Mouse (Mus musculus): ENCODE measurements at regions not wholly inside any gene's neighbourhood (a gene's known extent, or its start where the extent isn't known, plus 50 kb on each side); places are given as distances from the start of the nearest gene placed in this dataset.
"Not testable (repeated sequence)": the region's sequence is repeated elsewhere in the genome, so short reads cannot be mapped to it uniquely, and the experiment has no call there.

- H3K27ac ChIP-seq; H3K36me3 ChIP-seq; H3K4me3 ChIP-seq; H3K9me3 ChIP-seq; H3K4me2 ChIP-seq; H3K4me1 ChIP-seq (replicated peaks); H3K9ac ChIP-seq; ATAC-seq (ENCODE audit: low FRiP score); H3K27me3 ChIP-seq: not testable (repeated sequence)
- 80% methylated on average over 1 of the region's 1 CpGs for WGBS
Observed at GRCm38 (mm10) chr3:39876046-39876445, 655.0 kb upstream of the Intu start.

GRCm38 (mm10) chr3:39884370-39884769 is 646.7 kb upstream of the Intu start:
- H3K4me1 ChIP-seq (replicated peaks) = no peaks in the 10 kb centered on the region
- no peak for ATAC-seq (ENCODE audit: low FRiP score)
- no peak overlapping the region for H3K27ac ChIP-seq
- no peaks in the 10 kb centered on the region for H3K27me3 ChIP-seq
- no peak overlapping the region for H3K9ac ChIP-seq
- no peak overlapping the region for H3K4me2 ChIP-seq
- no peaks in the 10 kb centered on the region for H3K36me3 ChIP-seq
- 48% methylated on average over 4 of the region's 4 CpGs for WGBS
- H3K9me3 ChIP-seq = no peaks in the 10 kb centered on the region
- H3K4me3 ChIP-seq = no peak overlapping the region

DNA sequence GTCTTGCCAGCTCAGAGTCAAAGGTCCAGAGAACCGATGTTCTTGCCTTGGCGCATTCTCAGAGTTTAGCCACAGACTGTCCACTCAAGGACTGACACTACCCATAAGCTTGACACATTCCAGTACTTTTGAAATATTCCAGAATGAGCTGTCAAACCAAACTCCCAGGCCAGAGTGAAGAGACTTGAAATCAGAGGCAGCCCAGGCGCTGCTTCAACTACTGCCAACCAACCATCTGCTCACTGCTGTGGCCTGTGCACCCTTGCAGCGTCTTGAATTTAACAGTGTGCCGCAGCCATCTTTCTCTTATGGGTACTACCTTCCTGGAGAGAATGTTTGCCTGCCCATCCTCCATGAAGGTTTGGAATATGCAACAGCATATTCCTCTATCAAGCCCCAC is 642.7 kb upstream of the Intu start:
- Histone ChIP-seq H3K27ac (no peak overlapping the region), H3K4me3 (no peak overlapping the region), H3K9ac (no peak overlapping the region), H3K4me2 (no peak overlapping the region), H3K36me3 (no peaks in the 10 kb centered on the region), H3K4me1 (replicated peaks) (no peaks in the 10 kb centered on the region), H3K9me3 (no peaks in the 10 kb centered on the region), H3K27me3 (no peaks in the 10 kb centered on the region)
- 92% methylated on average over 5 of the region's 5 CpGs for WGBS
- no peak for ATAC-seq (ENCODE audit: low FRiP score)

DNA sequence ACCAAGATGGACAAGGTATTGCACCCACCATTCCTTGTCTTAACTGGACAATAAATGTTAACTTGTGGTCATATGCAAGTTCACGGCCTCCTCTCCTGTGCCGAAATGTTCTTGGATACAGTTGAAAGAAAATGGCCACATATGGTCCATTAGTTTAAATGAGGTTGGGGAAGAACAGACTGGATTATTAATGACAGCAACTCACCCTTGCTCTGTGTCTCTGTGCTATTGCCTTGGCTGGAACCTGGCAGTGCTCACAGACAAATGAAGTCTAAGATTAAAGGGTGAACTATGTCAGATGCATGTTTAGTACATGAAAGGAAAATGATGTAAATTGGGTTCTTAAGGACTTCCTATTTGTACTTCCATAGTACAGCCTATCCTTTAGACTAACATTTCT is 641.9 kb upstream of the Intu start:
- Histone ChIP-seq H3K9me3 (no peaks in the 10 kb centered on the region), H3K4me1 (replicated peaks) (no peaks in the 10 kb centered on the region), H3K27me3 (no peaks in the 10 kb centered on the region), H3K9ac (no peak overlapping the region), H3K4me2 (no peak overlapping the region), H3K4me3 (no peak overlapping the region), H3K27ac (no peak overlapping the region), H3K36me3 (no peaks in the 10 kb centered on the region)
- no peak for ATAC-seq (ENCODE audit: low FRiP score)
- 49% methylated on average over 2 of the region's 2 CpGs for WGBS

DNA sequence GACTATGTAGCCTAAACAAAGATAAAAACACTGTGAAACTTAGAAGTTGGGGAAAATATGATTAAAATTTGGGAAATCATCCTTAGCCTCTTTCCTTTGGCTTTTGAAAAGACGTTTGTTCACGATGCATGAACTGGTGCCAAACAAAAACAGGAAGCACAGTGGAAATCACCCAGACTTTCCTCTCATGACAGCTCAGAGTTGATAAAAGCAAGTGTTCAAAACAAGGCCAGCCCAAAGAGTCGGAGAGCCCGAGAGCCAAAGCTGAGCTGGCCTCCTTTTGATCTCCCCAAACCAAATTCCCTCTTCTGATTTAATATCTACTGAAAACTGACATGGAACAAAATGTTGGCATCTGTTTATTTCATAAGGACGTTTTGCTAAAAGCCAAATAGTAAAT is 632.1 kb upstream of the Intu start:
- no peak overlapping the region for H3K4me3 ChIP-seq
- WGBS = 80% methylated on average over 5 of the region's 5 CpGs

DNA sequence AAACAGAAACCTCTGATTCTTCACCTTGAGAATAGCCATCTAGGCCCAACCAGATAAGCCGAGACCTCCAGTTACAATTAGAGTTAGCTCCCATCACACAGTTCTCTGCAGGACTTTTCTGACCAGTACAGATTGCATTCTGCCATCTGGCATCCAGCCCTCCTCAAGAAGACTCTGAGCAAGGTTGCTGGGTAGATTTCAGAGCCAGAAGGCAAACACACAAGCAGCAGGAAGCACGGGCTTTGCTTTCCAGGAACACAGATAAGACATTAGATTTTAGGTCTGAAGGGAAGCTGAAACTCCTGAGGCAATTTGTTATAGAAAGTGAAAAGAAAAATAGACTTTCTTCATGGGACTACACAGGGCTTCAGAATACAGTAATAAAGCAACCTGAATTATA is 630.9 kb upstream of the Intu start:
- ATAC-seq (ENCODE audit: low FRiP score) = no peak
- WGBS = 82% methylated on average over 2 of the region's 2 CpGs
- Histone ChIP-seq H3K4me2 (no peak overlapping the region), H3K4me1 (replicated peaks) (no peaks in the 10 kb centered on the region), H3K9ac (no peak overlapping the region), H3K9me3 (no peaks in the 10 kb centered on the region), H3K27me3 (no peaks in the 10 kb centered on the region), H3K27ac (no peak overlapping the region), H3K36me3 (no peaks in the 10 kb centered on the region), H3K4me3 (no peak overlapping the region)

More for the DNA sequence above, 632.1 kb upstream of the Intu start:
- Histone ChIP-seq H3K9ac (no peak overlapping the region), H3K27ac (no peak overlapping the region), H3K27me3 (no peaks in the 10 kb centered on the region), H3K36me3 (no peaks in the 10 kb centered on the region), H3K4me1 (replicated peaks) (no peaks in the 10 kb centered on the region), H3K9me3 (no peaks in the 10 kb centered on the region), H3K4me2 (no peak overlapping the region)
- ATAC-seq (ENCODE audit: low FRiP score) = no peak

DNA sequence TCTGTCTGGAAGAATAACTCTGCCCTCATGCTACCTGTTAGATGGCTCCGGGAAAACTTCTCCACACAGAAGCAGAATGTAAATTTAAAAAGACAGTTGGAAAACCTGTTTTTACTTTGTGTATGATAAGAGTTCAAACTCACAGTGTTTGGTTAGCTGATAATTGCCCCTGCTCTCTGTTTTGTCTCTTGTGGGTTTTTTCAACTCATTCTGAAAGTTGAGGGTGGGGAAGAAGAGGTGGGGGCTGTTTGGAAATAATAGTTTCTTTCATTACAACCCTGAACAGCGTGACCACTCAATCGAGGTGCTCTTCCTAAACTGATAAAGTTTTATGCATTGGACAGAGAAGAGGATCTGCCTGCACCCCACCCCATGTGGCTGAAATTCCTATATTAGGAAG is 626.7 kb upstream of the Intu start:
- no peak for ATAC-seq (ENCODE audit: low FRiP score)
- Histone ChIP-seq H3K4me2 (no peak overlapping the region), H3K4me3 (no peak overlapping the region), H3K4me1 (replicated peaks) (no peaks in the 10 kb centered on the region), H3K27me3 (no peaks in the 10 kb centered on the region), H3K9me3 (no peaks in the 10 kb centered on the region), H3K27ac (no peak overlapping the region), H3K36me3 (no peaks in the 10 kb centered on the region), H3K9ac (no peak overlapping the region)
- 76% methylated on average over 3 of the region's 3 CpGs for WGBS

- no peaks in the 10 kb centered on the region for H3K4me1 ChIP-seq (replicated peaks)
- H3K27ac ChIP-seq = no peak overlapping the region
- no peaks in the 10 kb centered on the region for H3K9me3 ChIP-seq
- ATAC-seq (ENCODE audit: low FRiP score) = no peak
- no peak overlapping the region for H3K4me3 ChIP-seq
- H3K9ac ChIP-seq = no peak overlapping the region
- 81% methylated on average over 4 of the region's 4 CpGs for WGBS
- H3K27me3 ChIP-seq = no peaks in the 10 kb centered on the region
- H3K4me2 ChIP-seq = no peak overlapping the region
- no peaks in the 10 kb centered on the region for H3K36me3 ChIP-seq
Observed at GRCm38 (mm10) chr3:39908676-39909362, 622.3 kb upstream of the Intu start.

DNA sequence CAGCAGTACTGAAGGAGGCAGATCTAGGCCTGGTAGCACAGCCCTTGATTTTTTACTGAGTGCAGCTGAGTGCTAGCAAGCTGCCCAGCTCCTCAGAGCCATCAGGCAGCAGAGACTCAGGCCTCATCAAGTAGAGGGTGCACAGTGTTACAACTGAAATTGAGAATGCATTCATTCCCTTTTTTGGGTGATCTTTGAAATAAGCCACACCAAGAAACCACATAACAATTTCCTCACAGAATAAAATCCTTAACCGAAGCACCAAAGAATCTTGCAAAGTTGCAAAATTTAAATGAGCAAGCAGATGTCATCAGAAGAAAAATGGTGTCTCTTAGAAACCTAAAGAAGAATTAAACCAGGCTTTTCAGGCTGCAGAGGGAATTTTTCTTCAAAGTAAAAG is 621.4 kb upstream of the Intu start:
- no peaks in the 10 kb centered on the region for H3K27me3 ChIP-seq
- no peaks in the 10 kb centered on the region for H3K9me3 ChIP-seq
- no peaks in the 10 kb centered on the region for H3K4me1 ChIP-seq (replicated peaks)
- H3K36me3 ChIP-seq = no peaks in the 10 kb centered on the region
- H3K27ac ChIP-seq = no peak overlapping the region
- H3K9ac ChIP-seq = no peak overlapping the region
- H3K4me3 ChIP-seq = no peak overlapping the region
- WGBS = 61% methylated on average over 1 of the region's 1 CpGs
- no peak for ATAC-seq (ENCODE audit: low FRiP score)
- no peak overlapping the region for H3K4me2 ChIP-seq

DNA sequence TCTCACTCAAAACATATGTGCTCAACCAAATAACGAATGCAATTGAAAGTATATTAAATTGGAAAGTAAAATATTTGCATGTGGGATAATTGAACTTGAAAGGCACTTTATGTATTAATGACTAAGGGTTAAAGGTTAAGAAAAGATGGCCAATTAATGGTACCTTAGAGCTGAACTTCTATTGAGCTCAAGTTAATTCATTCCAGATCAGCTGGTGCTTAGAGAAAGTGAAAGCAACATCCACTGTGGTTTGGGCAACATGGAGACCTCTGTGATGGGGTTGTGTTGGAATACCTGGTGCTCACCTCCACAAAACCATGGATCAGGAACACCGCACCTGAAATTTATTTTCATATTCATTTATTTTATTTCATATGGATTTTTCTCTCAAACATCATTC is 612.5 kb upstream of the Intu start:
- Histone ChIP-seq H3K4me2 (no peak overlapping the region), H3K4me3 (no peak overlapping the region), H3K4me1 (replicated peaks) (no peaks in the 10 kb centered on the region), H3K27me3 (no peaks in the 10 kb centered on the region), H3K27ac (no peak overlapping the region), H3K9me3 (no peaks in the 10 kb centered on the region), H3K36me3 (no peaks in the 10 kb centered on the region), H3K9ac (no peak overlapping the region)
- 91% methylated on average over 2 of the region's 2 CpGs for WGBS
- ATAC-seq (ENCODE audit: low FRiP score) = no peak

DNA sequence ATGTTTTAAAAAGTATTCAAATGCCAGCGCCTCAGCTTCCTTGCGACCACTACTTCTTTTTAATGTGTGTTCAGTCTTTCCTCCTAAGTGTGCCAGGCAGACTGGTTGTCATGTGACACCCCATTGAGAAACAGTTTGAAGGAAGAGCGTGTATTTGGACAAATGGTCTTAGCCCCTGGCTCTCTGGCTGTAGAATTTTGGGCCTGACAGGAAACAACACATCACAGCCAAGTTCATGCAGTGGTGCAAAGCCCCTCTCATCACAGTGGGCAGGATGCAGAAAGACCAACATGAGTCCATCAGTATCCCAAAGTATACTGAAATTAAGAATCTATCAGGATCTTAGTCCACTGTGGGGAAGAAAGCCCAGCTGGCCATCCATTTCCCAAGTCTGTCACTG is 605.6 kb upstream of the Intu start:
- no peak overlapping the region for H3K4me3 ChIP-seq
- H3K36me3 ChIP-seq = no peaks in the 10 kb centered on the region
- H3K27ac ChIP-seq = no peak overlapping the region
- no peak overlapping the region for H3K4me2 ChIP-seq
- no peaks in the 10 kb centered on the region for H3K9me3 ChIP-seq
- H3K4me1 ChIP-seq (replicated peaks) = no peaks in the 10 kb centered on the region
- 88% methylated on average over 3 of the region's 3 CpGs for WGBS
- H3K9ac ChIP-seq = no peak overlapping the region
- ATAC-seq (ENCODE audit: low FRiP score) = no peak
- H3K27me3 ChIP-seq = no peaks in the 10 kb centered on the region

- Histone ChIP-seq H3K4me2 (no peak overlapping the region), H3K27me3 (no peaks in the 10 kb centered on the region), H3K27ac (no peak overlapping the region), H3K4me3 (no peak overlapping the region), H3K4me1 (replicated peaks) (no peaks in the 10 kb centered on the region), H3K9ac (no peak overlapping the region), H3K9me3 (no peaks in the 10 kb centered on the region), H3K36me3 (no peaks in the 10 kb centered on the region)
- WGBS = 98% methylated on average over 2 of the region's 2 CpGs
- no peak for ATAC-seq (ENCODE audit: low FRiP score)
Observed at GRCm38 (mm10) chr3:39928421-39928820, 602.7 kb upstream of the Intu start.

DNA sequence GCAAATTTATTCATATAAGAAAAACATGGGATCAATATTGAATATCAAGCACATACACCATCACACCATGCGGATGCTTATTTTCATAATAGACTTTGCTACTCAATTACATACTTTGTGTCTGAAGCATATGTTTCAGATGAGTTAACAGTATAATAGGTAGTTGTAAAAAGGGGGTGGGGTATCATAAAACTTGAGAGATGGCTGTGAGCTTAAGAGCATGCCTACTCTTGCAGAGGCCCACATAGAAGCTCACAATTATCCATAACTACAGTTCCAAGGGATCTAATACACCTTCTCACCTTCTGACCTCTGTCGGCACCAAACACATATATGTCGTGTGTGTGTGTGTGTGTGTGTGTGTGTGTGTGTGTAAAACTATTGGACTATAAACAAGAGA is 597.7 kb upstream of the Intu start:
- no peak for ATAC-seq (ENCODE audit: low FRiP score)
- no peaks in the 10 kb centered on the region for H3K9me3 ChIP-seq
- no peaks in the 10 kb centered on the region for H3K36me3 ChIP-seq
- H3K27me3 ChIP-seq = no peaks in the 10 kb centered on the region
- no peak overlapping the region for H3K27ac ChIP-seq
- H3K9ac ChIP-seq = no peak overlapping the region
- H3K4me1 ChIP-seq (replicated peaks) = no peaks in the 10 kb centered on the region
- no peak overlapping the region for H3K4me2 ChIP-seq
- no peak overlapping the region for H3K4me3 ChIP-seq
- 93% methylated on average over 3 of the region's 3 CpGs for WGBS
